Mouse (Mus musculus): ENCODE results near the gene Srrt.

GRCm38 (mm10) chr5:137343869-137344268, 36.4 kb upstream of the Srrt start:
- TF ChIP-seq CTCF (IDR thresholded peaks at IDR 0.05; ENCODE audit: borderline replicate concordance, insufficient read depth, low read length): no peak
- TF ChIP-seq POLR2A (IDR thresholded peaks at IDR 0.05; ENCODE audit: low read depth, low read length): no peak
